Mouse (Mus musculus) inflammation-experienced regulatory T-cells (primary cell): ENCODE results near the gene Gm17662. TPM values are rescaled to one million over a fixed set of nuclear protein-coding genes. Genes with fewer than 3 reads are reported as not detected.

ENCODE experiments used
- polyA plus RNA-seq, 2 experiments: library from polyadenylated mRNA; unstranded; fragments of 100-300 nt; shearing (Covaris generic); gene quantifications; one replicate each; pipeline ENCODE4 v1.2.1; 2017

The Gm17662 gene
- not detected for polyA plus RNA-seq

GRCm38 (mm10) chr4:104857029-104857428 is at the start of gene Gm17662:
Gene Gm17662, plus strand, starts transcription at chr4:104857329.

GRCm38 (mm10) chr4:104876323-104876722 is 19.2 kb downstream of the Gm17662 start, which contains the start of gene C8a:
Gene C8a, minus strand, starts transcription at chr4:104876398.

Other genes with a start within 250 kb of the Gm17662 start
- gene C8b, start 91.0 kb upstream of the Gm17662 start, polyA plus RNA-seq, result under 1 TPM in 1 of 2 experiments, not detected in 1; 0.49 TPM
- under 1 TPM in 1 of 2 experiments, not detected in 1; 0.13 TPM for gene C8a, start 19.1 kb downstream of the Gm17662 start, polyA plus RNA-seq
- under 1 TPM; 0.07 to 0.23 TPM for gene Fyb2, start 56.1 kb downstream of the Gm17662 start, polyA plus RNA-seq